Mouse (Mus musculus) testis, adult 2 months (tissue): Measurements from ENCODE around the gene Rad51b.

Source experiments
- CTCF ChIP-seq: fragments of 200-500 bp; IDR thresholded peaks from 2 replicates; pipeline ENCODE4 v1.5.1; 2012; ENCODE audit warnings: low read depth, mild to moderate bottlenecking, inconsistent platforms, low read length, moderate library complexity; ENCODE audit not compliant: control insufficient read depth, insufficient read depth, insufficient replicate concordance
- POLR2A ChIP-seq: fragments of 200-500 bp; IDR thresholded peaks from 2 replicates; pipeline ENCODE4 v1.6.1; 2012; ENCODE audit warnings: low read depth, mild to moderate bottlenecking, inconsistent platforms, low read length, moderate library complexity; ENCODE audit not compliant: control insufficient read depth

GRCm38 (mm10) chr12:79646646-79647164 lies 349.6 kb downstream of the Rad51b start:
- no peak for TF ChIP-seq CTCF
- TF ChIP-seq POLR2A, result no peak
